Mouse (Mus musculus): Measurements from ENCODE around the gene Tnrc6c. TPM values are rescaled to one million over a fixed set of nuclear protein-coding genes. Genes with fewer than 3 reads are reported as not detected.

Gene Tnrc6c
- polyA plus RNA-seq, 1 experiment from 2014 or later = 31.0 TPM

DNA sequence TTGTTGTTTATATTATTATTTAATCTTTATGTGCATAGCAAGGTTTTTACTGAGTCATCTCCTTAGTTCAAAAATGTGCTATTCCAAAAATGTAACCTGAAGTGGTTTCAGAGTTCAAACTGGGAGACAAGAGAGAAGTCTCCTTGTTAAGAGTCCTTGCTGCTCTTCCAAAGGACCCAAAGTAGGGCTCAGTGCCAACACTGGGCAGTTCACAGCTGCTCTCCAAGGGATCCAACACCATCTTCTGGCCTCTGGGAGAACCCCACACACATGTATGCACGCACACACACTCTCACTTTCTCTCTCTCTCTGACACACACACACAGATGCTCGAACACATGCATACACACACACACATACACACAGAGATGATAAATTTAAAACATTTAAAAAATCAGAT is 11.9 kb upstream of the Tnrc6c start:
- no peak overlapping the region for H3K9ac ChIP-seq (replicated peaks)
- WGBS = 72% methylated on average over 2 of the region's 2 CpGs
- no peaks in the 10 kb centered on the region for H3K36me3 ChIP-seq
- ATAC-seq (replicated peaks) = no peak
- peaks cover 11% of the 10 kb centered on the region for H3K4me1 ChIP-seq
- no peak overlapping the region for H3K4me3 ChIP-seq
- H3K27me3 ChIP-seq = no peaks in the 10 kb centered on the region
- no peak overlapping the region for H3K27ac ChIP-seq (replicated peaks)
- no peaks in the 10 kb centered on the region for H3K9me3 ChIP-seq
- H3K4me2 ChIP-seq (replicated peaks) = no peak overlapping the region

DNA sequence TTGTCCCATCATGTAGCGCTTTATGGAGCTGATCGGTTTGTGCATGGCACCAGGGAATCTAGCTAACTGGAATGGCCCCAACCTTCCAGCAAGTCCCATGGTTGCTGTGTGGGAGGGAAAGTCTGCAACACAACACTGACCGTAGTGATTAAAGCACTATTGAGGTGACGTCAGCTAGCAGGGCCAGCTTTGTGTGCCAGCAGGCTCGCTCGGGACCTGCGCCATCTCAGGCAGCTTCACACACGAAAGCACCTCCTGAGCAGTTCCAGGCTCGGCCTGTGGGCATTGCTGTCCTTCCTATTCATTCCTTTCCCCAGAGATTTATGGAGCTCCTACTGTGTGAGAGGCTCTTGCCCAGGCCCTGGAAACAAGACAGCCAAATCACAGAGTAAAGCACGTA is 10.8 kb upstream of the Tnrc6c start:
- no peaks in the 10 kb centered on the region for H3K36me3 ChIP-seq
- no peak overlapping the region for H3K27ac ChIP-seq (replicated peaks)
- WGBS = 35% methylated on average over 10 of the region's 10 CpGs
- no peak overlapping the region for H3K4me3 ChIP-seq
- peaks cover 17% of the 10 kb centered on the region for H3K4me1 ChIP-seq
- H3K9ac ChIP-seq (replicated peaks) = no peak overlapping the region
- H3K27me3 ChIP-seq = no peaks in the 10 kb centered on the region
- no peaks in the 10 kb centered on the region for H3K9me3 ChIP-seq
- no peak for ATAC-seq (replicated peaks)
- H3K4me2 ChIP-seq (replicated peaks) = no peak overlapping the region

DNA sequence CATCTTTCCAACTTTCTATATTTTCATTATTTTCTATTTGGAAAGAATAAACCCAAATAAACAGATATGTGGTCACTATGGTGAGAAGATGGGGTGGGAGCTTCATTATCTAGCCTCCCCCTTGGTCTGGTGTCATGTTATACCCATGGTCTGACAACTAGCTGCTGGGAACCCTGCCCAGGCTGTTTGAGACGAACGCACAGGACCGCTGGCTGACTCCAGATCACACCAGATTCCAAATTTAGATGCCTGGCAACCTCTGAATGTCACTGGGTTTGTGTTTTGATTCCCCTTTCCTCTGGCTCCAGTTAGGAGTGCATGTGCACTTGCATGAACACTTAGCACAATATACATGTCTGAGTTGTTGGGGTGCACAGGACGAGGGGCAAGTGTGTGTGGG is 7.3 kb upstream of the Tnrc6c start:
- Histone ChIP-seq H3K27ac (replicated peaks) (no peak overlapping the region), H3K4me2 (replicated peaks) (no peak overlapping the region), H3K9me3 (no peaks in the 10 kb centered on the region), H3K36me3 (no peaks in the 10 kb centered on the region), H3K9ac (replicated peaks) (no peak overlapping the region), H3K27me3 (no peaks in the 10 kb centered on the region), H3K4me1 (peaks cover 13% of the 10 kb centered on the region; the same call in 1 of the 2 replicates), H3K4me3 (no peak overlapping the region)
- WGBS = 56% methylated on average over 4 of the region's 4 CpGs
- ATAC-seq (replicated peaks) = no peak

DNA sequence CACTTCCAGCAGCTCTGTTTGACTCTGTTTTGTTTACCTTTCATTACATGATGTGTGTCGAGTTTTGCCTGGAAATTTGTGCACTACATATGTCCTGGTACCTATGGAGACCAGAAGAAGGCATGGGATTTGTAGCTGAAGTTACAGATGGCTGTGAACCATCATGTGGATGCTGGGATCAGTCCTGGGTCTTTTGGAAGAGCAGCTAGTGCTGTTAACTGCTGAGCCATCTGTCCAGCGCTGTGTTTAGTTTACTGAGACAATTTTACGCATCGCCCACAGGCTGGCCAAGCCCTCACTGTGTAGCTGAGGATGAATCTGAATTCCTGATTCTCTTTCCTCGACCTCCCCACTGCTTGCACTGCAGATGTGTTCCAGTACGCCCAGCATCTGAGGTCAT is 6.1 kb upstream of the Tnrc6c start:
- Histone ChIP-seq H3K9me3 (no peaks in the 10 kb centered on the region), H3K4me1 (peaks cover 15% of the 10 kb centered on the region; the same call in 1 of the 2 replicates), H3K36me3 (no peaks in the 10 kb centered on the region), H3K4me2 (replicated peaks) (no peak overlapping the region), H3K9ac (replicated peaks) (no peak overlapping the region), H3K27me3 (no peaks in the 10 kb centered on the region), H3K27ac (replicated peaks) (no peak overlapping the region), H3K4me3 (no peak overlapping the region)
- ATAC-seq (replicated peaks) = no peak
- WGBS = 77% methylated on average over 6 of the region's 6 CpGs

- H3K27ac ChIP-seq (replicated peaks) = no peak overlapping the region
- no peaks in the 10 kb centered on the region for H3K36me3 ChIP-seq
- H3K9me3 ChIP-seq = no peaks in the 10 kb centered on the region
- ATAC-seq (replicated peaks) = no peak
- 74% methylated on average over 13 of the region's 13 CpGs for WGBS
- H3K9ac ChIP-seq (replicated peaks) = no peak overlapping the region
- H3K4me3 ChIP-seq = no peak overlapping the region
- peaks cover 16% of the 10 kb centered on the region for H3K4me1 ChIP-seq
- no peak overlapping the region for H3K4me2 ChIP-seq (replicated peaks)
- no peaks in the 10 kb centered on the region for H3K27me3 ChIP-seq
Measured at GRCm38 (mm10) chr11:117650721-117651644, 3.1 kb upstream of the Tnrc6c start.

GRCm38 (mm10) chr11:117652907-117653306 is 1.2 kb upstream of the Tnrc6c start:
- WGBS = 53% methylated on average over 3 of the region's 3 CpGs
- H3K27me3 ChIP-seq = no peaks in the 10 kb centered on the region
- no peak for ATAC-seq (replicated peaks)
- peak overlapping the region; percentile 99 for H3K27ac ChIP-seq (replicated peaks)
- H3K4me2 ChIP-seq (replicated peaks) = peak overlapping the region; percentile 63
- no peaks in the 10 kb centered on the region for H3K36me3 ChIP-seq
- H3K9me3 ChIP-seq = no peaks in the 10 kb centered on the region
- peaks cover 31% of the 10 kb centered on the region for H3K4me1 ChIP-seq
- H3K9ac ChIP-seq (replicated peaks) = no peak overlapping the region; the same call in 1 of the 2 replicates
- H3K4me3 ChIP-seq = no peak overlapping the region

- peak overlapping the region; percentile 93 for H3K4me3 ChIP-seq
- WGBS = under 1% methylated on average over 71 of the region's 71 CpGs
- peak overlapping the region; percentile 85 for H3K9ac ChIP-seq (replicated peaks)
- ATAC-seq (replicated peaks) = peak; percentile 96
- H3K27me3 ChIP-seq = no peaks in the 10 kb centered on the region
- no peaks in the 10 kb centered on the region for H3K9me3 ChIP-seq
- H3K36me3 ChIP-seq = no peaks in the 10 kb centered on the region
- H3K4me2 ChIP-seq (replicated peaks) = peak overlapping the region; percentile 63
- peaks cover 41% of the 10 kb centered on the region for H3K4me1 ChIP-seq
- peak overlapping the region; percentile 99 for H3K27ac ChIP-seq (replicated peaks)
Measured at GRCm38 (mm10) chr11:117654380-117654924, 363 bp downstream of the Tnrc6c start.

DNA sequence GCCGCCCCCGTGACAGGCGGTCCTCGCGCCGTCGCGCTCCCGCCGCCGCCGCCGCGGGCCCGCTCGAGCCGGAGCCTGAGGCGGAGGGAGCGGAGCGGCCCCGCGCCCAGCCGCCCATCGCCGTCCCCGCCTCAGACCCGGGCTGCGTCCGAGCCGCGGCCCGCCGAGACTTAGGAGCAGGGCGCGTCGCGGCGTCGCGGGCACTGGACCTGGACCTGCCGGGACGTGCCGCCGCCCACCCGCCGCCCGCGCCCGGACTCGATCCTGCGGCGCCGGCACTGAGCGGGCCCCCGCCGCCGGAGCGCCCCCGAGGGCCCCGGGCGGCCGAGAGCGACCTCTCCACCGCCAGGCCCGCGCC is 824 bp downstream of the Tnrc6c start:
- H3K27me3 ChIP-seq = no peaks in the 10 kb centered on the region
- peaks cover 45% of the 10 kb centered on the region for H3K4me1 ChIP-seq
- WGBS = under 1% methylated on average over 42 of the region's 66 CpGs
- no peaks in the 10 kb centered on the region for H3K9me3 ChIP-seq
- no peaks in the 10 kb centered on the region for H3K36me3 ChIP-seq
- H3K4me2 ChIP-seq (replicated peaks) = peak overlapping the region; percentile 60
- peak overlapping the region; percentile 93 for H3K4me3 ChIP-seq
- peak overlapping the region; percentile 85 for H3K9ac ChIP-seq (replicated peaks)
- peak; percentile 44 for ATAC-seq (replicated peaks)
- H3K27ac ChIP-seq (replicated peaks) = peak overlapping the region; percentile 99

DNA sequence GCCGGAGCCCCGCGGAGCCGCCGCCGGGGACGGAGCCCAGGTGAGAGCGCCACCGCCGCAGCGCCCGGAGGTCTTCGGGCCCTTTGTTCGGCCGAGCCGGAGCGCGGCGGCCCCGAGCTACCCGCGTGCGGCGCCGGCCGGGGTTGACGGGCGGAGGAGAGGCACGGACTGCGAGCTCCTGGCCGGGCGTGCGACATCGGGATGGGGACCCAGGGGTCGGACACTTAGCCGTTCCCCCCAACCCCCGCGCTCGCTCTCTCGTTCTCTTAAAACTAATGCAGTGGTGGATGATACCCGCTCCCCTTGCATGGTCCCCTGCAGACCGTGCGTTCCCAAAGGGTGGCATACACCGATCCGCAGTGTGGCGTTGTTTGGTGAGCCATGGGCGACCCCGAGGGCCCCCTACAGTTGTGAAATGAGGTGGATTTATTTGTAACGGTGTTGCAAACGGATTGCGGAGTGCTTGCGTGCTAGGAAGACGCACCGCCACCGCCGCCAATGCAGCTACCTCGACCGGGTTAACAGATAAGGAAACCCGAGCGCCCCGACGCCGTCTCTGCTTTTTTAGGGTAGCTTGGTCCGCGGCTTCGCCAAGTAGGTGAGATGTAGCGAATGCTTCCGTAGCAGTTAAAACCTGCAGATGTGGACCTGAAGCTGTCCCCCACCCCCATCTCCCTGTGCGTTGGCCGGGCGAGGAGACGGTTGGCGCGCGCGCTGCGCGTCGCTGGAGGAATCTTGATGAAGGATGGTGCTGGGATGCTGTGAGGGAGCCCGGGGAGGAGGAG is 1.4 kb downstream of the Tnrc6c start:
- H3K36me3 ChIP-seq = no peaks in the 10 kb centered on the region
- peak overlapping the region; percentile 99 for H3K27ac ChIP-seq (replicated peaks)
- peaks cover 50% of the 10 kb centered on the region for H3K4me1 ChIP-seq
- H3K9ac ChIP-seq (replicated peaks) = peak overlapping the region; percentile 85
- WGBS = under 1% methylated on average over 79 of the region's 80 CpGs
- peak overlapping the region; percentile 60 for H3K4me2 ChIP-seq (replicated peaks)
- H3K27me3 ChIP-seq = no peaks in the 10 kb centered on the region
- H3K9me3 ChIP-seq = no peaks in the 10 kb centered on the region
- ATAC-seq (replicated peaks) = peak; percentile 12; the same call in 1 of the 2 replicates
- peak overlapping the region; percentile 93 for H3K4me3 ChIP-seq

DNA sequence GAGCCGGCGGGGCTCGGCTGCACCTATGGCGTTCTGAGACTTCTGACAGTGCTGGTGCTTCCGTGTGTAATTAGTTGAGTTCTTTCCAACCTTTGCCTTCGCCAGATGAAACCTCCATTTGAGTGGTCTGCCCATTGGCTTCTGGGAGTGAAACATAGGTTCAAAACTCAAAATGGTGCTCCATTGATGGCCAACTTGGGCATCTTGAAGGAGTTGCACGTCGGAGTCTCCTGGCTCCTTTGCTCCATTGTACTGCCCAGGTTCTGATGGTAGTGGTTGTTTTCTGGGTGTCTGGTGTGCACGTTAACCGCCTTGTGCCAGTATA is 1.9 kb downstream of the Tnrc6c start:
- Histone ChIP-seq H3K36me3 (no peaks in the 10 kb centered on the region), H3K4me1 (peaks cover 53% of the 10 kb centered on the region), H3K27me3 (no peaks in the 10 kb centered on the region), H3K27ac (replicated peaks) (peak overlapping the region; percentile 99), H3K4me3 (peak overlapping the region; percentile 93), H3K9me3 (no peaks in the 10 kb centered on the region), H3K9ac (replicated peaks) (peak overlapping the region; percentile 85), H3K4me2 (replicated peaks) (peak overlapping the region; percentile 60)
- WGBS = 3% methylated on average over 10 of the region's 10 CpGs
- no peak for ATAC-seq (replicated peaks)

DNA sequence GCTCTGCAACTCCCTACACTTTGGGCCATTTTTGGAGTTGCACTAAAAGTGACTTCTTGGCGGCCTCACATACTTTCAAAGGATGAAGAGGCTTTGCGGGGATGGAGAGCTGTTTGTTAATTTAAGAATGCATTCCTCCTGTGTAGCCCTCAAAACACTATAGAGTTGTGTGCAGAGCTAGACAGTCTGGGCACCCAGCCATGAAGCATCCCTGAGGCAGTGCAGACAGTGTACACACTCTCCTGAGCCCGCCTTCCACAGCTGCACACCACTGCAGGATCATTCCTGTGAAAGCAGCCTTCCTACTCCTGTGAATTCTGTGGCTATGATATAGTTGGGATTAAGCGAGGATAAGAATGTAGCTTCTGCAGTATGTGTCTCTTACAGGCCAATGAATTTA is 4.9 kb downstream of the Tnrc6c start:
- no peaks in the 10 kb centered on the region for H3K9me3 ChIP-seq
- ATAC-seq (replicated peaks) = no peak
- H3K27me3 ChIP-seq = no peaks in the 10 kb centered on the region
- peaks cover 45% of the 10 kb centered on the region for H3K4me1 ChIP-seq
- H3K4me2 ChIP-seq (replicated peaks) = no peak overlapping the region; the same call in 1 of the 2 replicates
- no peak overlapping the region for H3K9ac ChIP-seq (replicated peaks)
- H3K36me3 ChIP-seq = no peaks in the 10 kb centered on the region
- 0 out of 2 replicates have a peak overlapping the region, but pooled peaks have one; percentile 2 for H3K4me3 ChIP-seq
- 34% methylated on average over 4 of the region's 4 CpGs for WGBS
- peak overlapping the region; percentile 27 for H3K27ac ChIP-seq (replicated peaks)

All from forebrain, embryonic 15.5 days (tissue).